Mouse (Mus musculus): Measurements from ENCODE around the gene Gtf2h3. TPM values are rescaled to one million over a fixed set of nuclear protein-coding genes. Genes with fewer than 3 reads are reported as not detected.
"Not testable (repeated sequence)": the region's sequence is repeated elsewhere in the genome, so short reads cannot be mapped to it uniquely, and the experiment has no call there.

The Gtf2h3 gene
- polyA plus RNA-seq, 1 experiment = 83.8 TPM

- peaks cover 1% of the 10 kb centered on the region for H3K4me1 ChIP-seq (ENCODE audit: control insufficient read depth, insufficient read depth, low read length)
- TF ChIP-seq CTCF (IDR thresholded peaks at IDR 0.05; ENCODE audit: low read depth, low read length) (no peak), POLR2A (IDR thresholded peaks at IDR 0.05; ENCODE audit: insufficient read depth, low read length) (no peak), EP300 (IDR thresholded peaks at IDR 0.05; ENCODE audit: insufficient read depth, low read depth, low read length) (no peak)
- no peaks in the 10 kb centered on the region for H3K36me3 ChIP-seq (ENCODE audit: control insufficient read depth, insufficient read depth, low read length, poor library complexity, severe bottlenecking)
- no peaks in the 10 kb centered on the region for H3K27me3 ChIP-seq (ENCODE audit: control insufficient read depth, insufficient read depth, low read length, poor library complexity, severe bottlenecking)
- H3K9ac ChIP-seq (ENCODE audit: low read depth, poor library complexity, severe bottlenecking) = peak overlapping the region; percentile 75
- peak overlapping the region; percentile 81 for H3K4me3 ChIP-seq (ENCODE audit: low read depth, low read length)
- H3K27ac ChIP-seq (ENCODE audit: insufficient read depth, low read length) = no peak overlapping the region
- no peaks in the 10 kb centered on the region for H3K9me3 ChIP-seq (replicated peaks; ENCODE audit: control insufficient read depth, insufficient read depth, low read length, poor library complexity, severe bottlenecking)
Observed at GRCm38 (mm10) chr5:124629641-124630040, 50.7 kb downstream of the Gtf2h3 start.

DNA sequence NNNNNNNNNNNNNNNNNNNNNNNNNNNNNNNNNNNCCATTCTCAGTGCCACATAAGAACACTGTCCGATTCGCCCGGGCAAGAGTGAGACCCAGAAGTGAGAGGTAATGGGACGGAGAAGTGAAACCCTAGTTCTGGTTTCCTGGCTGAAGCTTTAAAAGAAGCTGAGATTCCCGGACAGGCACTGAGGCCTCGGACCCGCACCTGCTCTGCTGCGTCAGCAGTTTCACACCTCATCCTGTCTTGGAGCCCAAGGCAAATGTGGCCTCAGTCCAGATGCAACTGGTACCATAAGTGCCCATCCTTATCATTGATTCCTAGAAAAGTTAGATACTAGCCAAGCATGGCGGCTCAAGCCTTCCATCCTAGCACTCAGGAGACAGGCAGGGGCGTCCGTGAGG, 52.7 kb downstream of the Gtf2h3 start:
- Histone ChIP-seq H3K9me3 (replicated peaks; ENCODE audit: control insufficient read depth, insufficient read depth, low read length, poor library complexity, severe bottlenecking) (no peaks in the 10 kb centered on the region), H3K4me3 (ENCODE audit: low read depth, low read length) (no peak overlapping the region), H3K9ac (ENCODE audit: low read depth, poor library complexity, severe bottlenecking) (no peak overlapping the region), H3K4me1 (ENCODE audit: control insufficient read depth, insufficient read depth, low read length) (peaks cover 1% of the 10 kb centered on the region), H3K27ac (ENCODE audit: insufficient read depth, low read length) (no peak overlapping the region), H3K27me3 (ENCODE audit: control insufficient read depth, insufficient read depth, low read length, poor library complexity, severe bottlenecking) (no peaks in the 10 kb centered on the region), H3K36me3 (ENCODE audit: control insufficient read depth, insufficient read depth, low read length, poor library complexity, severe bottlenecking) (no peaks in the 10 kb centered on the region)
- no peak for TF ChIP-seq EP300 (IDR thresholded peaks at IDR 0.05; ENCODE audit: insufficient read depth, low read depth, low read length)
- no peak for TF ChIP-seq CTCF (IDR thresholded peaks at IDR 0.05; ENCODE audit: low read depth, low read length)
- no peak for TF ChIP-seq POLR2A (IDR thresholded peaks at IDR 0.05; ENCODE audit: insufficient read depth, low read length)

GRCm38 (mm10) chr5:124632461-124632860, 53.5 kb downstream of the Gtf2h3 start:
- Histone ChIP-seq H3K4me3 (ENCODE audit: low read depth, low read length) (no peak overlapping the region), H3K9ac (ENCODE audit: low read depth, poor library complexity, severe bottlenecking) (no peak overlapping the region), H3K27ac (ENCODE audit: insufficient read depth, low read length) (no peak overlapping the region), H3K27me3 (ENCODE audit: control insufficient read depth, insufficient read depth, low read length, poor library complexity, severe bottlenecking) (no peaks in the 10 kb centered on the region), H3K36me3 (ENCODE audit: control insufficient read depth, insufficient read depth, low read length, poor library complexity, severe bottlenecking) (no peaks in the 10 kb centered on the region), H3K4me1 (ENCODE audit: control insufficient read depth, insufficient read depth, low read length) (peaks cover 1% of the 10 kb centered on the region), H3K9me3 (replicated peaks; ENCODE audit: control insufficient read depth, insufficient read depth, low read length, poor library complexity, severe bottlenecking) (no peaks in the 10 kb centered on the region)
- no peak for TF ChIP-seq EP300 (IDR thresholded peaks at IDR 0.05; ENCODE audit: insufficient read depth, low read depth, low read length)
- TF ChIP-seq POLR2A (IDR thresholded peaks at IDR 0.05; ENCODE audit: insufficient read depth, low read length) = no peak
- no peak for TF ChIP-seq CTCF (IDR thresholded peaks at IDR 0.05; ENCODE audit: low read depth, low read length)

GRCm38 (mm10) chr5:124633425-124633824, 54.5 kb downstream of the Gtf2h3 start:
- H3K36me3 ChIP-seq (ENCODE audit: control insufficient read depth, insufficient read depth, low read length, poor library complexity, severe bottlenecking) = no peaks in the 10 kb centered on the region
- no peak overlapping the region for H3K9ac ChIP-seq (ENCODE audit: low read depth, poor library complexity, severe bottlenecking)
- TF ChIP-seq EP300 (IDR thresholded peaks at IDR 0.05; ENCODE audit: insufficient read depth, low read depth, low read length) (no peak), POLR2A (IDR thresholded peaks at IDR 0.05; ENCODE audit: insufficient read depth, low read length) (no peak)
- H3K9me3 ChIP-seq (replicated peaks; ENCODE audit: control insufficient read depth, insufficient read depth, low read length, poor library complexity, severe bottlenecking) = no peaks in the 10 kb centered on the region
- no peak overlapping the region for H3K4me3 ChIP-seq (ENCODE audit: low read depth, low read length)
- no peak overlapping the region for H3K27ac ChIP-seq (ENCODE audit: insufficient read depth, low read length)
- H3K4me1 ChIP-seq (ENCODE audit: control insufficient read depth, insufficient read depth, low read length) = peaks cover 1% of the 10 kb centered on the region
- H3K27me3 ChIP-seq (ENCODE audit: control insufficient read depth, insufficient read depth, low read length, poor library complexity, severe bottlenecking) = no peaks in the 10 kb centered on the region

GRCm38 (mm10) chr5:124635068-124635467, 56.1 kb downstream of the Gtf2h3 start:
- peak; percentile 35 for TF ChIP-seq CTCF (IDR thresholded peaks at IDR 0.05; ENCODE audit: low read depth, low read length)
- H3K4me3 ChIP-seq (ENCODE audit: low read depth, low read length); H3K27me3 ChIP-seq (ENCODE audit: control insufficient read depth, insufficient read depth, low read length, poor library complexity, severe bottlenecking); H3K36me3 ChIP-seq (ENCODE audit: control insufficient read depth, insufficient read depth, low read length, poor library complexity, severe bottlenecking); H3K27ac ChIP-seq (ENCODE audit: insufficient read depth, low read length); H3K9ac ChIP-seq (ENCODE audit: low read depth, poor library complexity, severe bottlenecking); H3K9me3 ChIP-seq (replicated peaks; ENCODE audit: control insufficient read depth, insufficient read depth, low read length, poor library complexity, severe bottlenecking); H3K4me1 ChIP-seq (ENCODE audit: control insufficient read depth, insufficient read depth, low read length): not testable (repeated sequence)

- H3K4me1 ChIP-seq (ENCODE audit: control insufficient read depth, insufficient read depth, low read length) = no peaks in the 10 kb centered on the region
- no peak overlapping the region for H3K27ac ChIP-seq (ENCODE audit: insufficient read depth, low read length)
- H3K27me3 ChIP-seq (ENCODE audit: control insufficient read depth, insufficient read depth, low read length, poor library complexity, severe bottlenecking) = no peaks in the 10 kb centered on the region
- H3K4me3 ChIP-seq (ENCODE audit: low read depth, low read length) = no peak overlapping the region
- H3K9me3 ChIP-seq (replicated peaks; ENCODE audit: control insufficient read depth, insufficient read depth, low read length, poor library complexity, severe bottlenecking) = no peaks in the 10 kb centered on the region
- no peak for TF ChIP-seq POLR2A (IDR thresholded peaks at IDR 0.05; ENCODE audit: insufficient read depth, low read length)
- no peak for TF ChIP-seq CTCF (IDR thresholded peaks at IDR 0.05; ENCODE audit: low read depth, low read length)
- no peak for TF ChIP-seq EP300 (IDR thresholded peaks at IDR 0.05; ENCODE audit: insufficient read depth, low read depth, low read length)
- H3K9ac ChIP-seq (ENCODE audit: low read depth, poor library complexity, severe bottlenecking) = no peak overlapping the region
- H3K36me3 ChIP-seq (ENCODE audit: control insufficient read depth, insufficient read depth, low read length, poor library complexity, severe bottlenecking) = no peaks in the 10 kb centered on the region
Observed at GRCm38 (mm10) chr5:124636139-124636538, 57.2 kb downstream of the Gtf2h3 start.

All from ES-Bruce4 (cell line).